Mouse (Mus musculus) R1 (cell line): ENCODE results near the gene Mex3b.

ENCODE experiments used
- DNase-seq: peaks from one replicate; pipeline ENCODE4 v3.0.0-alpha.2; 2018; ENCODE audit warnings: low read depth, low spot score

Gene Mex3b

DNA sequence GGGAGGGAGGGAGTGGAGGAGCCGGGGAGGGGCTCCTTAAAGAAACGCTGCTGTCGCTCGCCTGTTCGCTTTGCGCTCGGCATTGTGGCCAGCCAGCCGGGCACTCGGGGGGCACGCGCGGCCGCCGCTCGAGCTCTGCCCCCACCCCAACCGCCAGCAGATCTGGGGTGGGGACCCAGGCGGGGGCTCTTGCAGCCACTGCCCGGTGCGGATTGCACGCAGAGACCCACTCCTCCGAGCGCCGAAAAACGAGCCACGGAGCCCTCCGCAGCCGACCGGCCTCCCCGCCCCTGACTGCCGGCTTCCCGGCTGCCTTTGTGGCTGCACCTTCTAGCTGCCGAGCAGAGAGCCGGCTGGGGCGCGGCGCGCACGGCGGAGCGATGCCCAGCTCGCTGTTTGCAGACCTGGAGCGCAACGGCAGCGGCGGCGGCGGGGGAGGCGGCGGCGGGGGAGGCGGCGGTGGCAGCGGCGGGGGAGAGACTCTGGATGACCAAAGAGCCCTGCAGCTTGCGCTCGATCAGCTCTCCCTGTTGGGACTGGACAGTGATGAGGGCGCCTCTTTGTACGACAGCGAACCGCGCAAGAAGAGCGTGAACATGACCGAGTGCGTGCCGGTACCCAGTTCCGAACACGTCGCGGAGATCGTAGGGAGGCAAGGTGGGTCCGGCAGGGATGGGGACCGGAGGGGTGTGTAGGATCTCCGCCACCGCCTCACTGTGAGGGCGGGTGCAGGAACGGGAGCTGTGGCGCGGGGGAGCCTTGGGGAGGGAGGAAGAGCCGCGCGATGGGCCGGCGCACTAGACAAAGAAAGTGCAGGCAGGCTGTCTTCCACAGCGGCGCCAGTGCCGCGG, at the start of gene Mex3b:
Gene Mex3b (plus strand): TSS at position 63 of the 851 bp plus-strand sequence.
- peak; percentile 82 for DNase-seq

DNA sequence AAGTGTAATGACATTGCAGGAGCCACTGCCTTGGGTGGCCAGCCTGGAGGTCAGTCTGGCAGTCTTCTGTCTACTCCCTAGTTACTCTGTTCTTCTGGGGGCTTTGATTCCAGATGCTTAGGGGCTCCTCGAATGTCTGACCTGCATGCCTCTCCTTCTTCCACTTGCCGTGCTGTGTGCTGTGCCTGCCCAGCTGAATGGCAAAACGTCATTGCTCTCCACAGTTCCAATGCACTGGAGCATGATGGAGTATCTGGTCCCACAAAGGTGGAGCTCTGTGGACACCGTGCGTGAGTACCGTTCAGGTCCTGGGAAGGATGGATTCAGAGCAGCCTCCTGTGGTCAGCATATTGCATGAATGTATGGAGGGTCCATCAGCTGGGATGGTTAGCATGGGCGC, 47.6 kb upstream of the Mex3b start:
- DNase-seq = no peak

DNA sequence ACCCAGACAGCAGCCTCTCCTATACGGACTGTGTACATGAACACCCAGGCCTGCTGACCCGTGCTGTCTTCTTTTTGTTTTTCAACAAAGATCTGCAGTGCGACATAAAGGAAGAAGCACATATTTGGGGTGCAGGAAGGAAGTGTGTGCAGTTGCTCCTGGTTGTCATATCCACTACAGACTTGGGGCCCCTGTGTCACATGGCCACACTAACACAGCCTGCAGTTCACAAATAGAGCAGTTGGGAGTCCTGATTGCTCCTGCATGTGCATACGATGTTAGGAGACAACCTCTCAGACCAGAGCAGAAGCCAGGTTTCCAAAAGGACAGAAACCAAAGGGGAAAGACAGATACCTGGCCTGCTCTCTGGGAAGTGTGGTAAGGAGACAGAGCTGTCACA, 46.5 kb upstream of the Mex3b start:
- no peak for DNase-seq

DNA sequence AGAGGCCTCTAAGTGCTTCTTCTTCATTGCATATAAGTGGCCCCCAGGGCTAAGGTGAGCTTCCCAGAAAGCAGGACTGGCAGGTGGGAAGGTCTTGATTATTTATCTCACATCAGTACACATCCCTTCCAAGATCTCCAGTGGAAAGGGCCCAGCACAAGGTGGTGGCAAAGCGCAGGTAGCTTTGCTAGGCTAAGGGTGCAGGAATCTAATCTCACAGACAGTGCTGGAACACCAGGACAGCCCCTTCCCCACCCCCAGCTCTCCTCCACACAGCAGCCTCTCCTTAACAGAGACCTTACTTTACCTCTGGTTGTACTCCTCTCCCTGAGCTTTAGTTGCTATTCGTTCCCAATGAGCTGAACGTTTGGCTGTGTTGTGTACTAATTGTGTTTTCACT, 45.6 kb upstream of the Mex3b start:
- no peak for DNase-seq

DNA sequence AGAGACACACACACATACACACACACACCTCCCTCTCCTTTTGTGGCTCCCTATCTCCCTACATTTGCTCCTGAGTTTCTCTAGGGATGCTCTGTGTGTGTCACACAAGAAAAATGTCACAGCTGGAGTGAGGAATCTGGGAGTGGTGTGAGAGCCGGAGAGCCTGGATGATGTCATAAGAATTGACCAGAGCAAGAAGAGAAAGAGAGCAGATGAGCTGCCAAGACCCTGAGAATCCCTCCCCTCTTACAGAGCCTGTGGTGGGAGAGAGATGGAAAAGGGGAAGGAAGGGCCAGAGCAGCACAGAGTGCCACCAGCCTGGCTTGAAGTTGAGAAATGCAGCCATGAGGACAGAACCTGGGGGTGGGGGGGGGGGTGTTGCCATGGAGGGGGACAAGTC, 44.6 kb upstream of the Mex3b start:
- peak; percentile 83 for DNase-seq

DNA sequence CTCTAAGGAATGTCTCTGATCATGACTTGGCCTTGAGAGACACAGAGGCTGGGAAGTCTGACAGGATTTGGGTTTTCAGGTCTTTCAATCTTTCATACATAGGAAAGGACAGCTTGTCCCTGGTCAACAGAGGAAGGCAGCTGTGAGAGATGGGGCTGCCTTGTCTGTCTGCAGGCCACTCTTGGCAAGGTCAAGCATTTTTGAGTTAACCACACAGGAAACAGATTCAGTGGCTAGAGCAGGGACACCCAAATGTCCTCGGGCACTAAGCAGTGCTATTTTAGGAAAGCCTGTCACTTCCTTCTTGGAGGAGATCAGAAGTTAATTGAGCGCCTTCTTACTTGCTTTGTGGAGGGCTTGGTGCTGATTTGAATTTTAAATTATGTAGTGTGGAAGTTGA, 38.9 kb upstream of the Mex3b start:
- DNase-seq = no peak

DNA sequence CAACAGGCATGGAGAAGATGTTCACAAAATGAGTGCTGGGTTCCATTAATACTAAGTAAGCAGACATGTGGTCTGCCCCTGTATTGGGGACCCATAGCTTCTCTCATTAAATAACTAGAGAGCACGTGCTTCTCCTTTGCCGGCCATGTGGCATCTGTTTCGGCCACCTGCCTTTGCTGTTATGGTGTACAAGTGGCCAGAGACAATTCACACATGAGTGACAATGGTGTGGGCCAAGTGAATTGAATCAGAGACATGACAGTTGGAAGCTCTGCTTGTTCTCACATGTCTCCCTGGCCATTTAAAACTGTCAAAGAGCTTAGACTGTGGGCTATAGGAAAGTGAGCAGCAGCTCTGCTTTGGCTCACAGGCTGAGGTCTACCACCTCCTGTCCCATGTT, 37.6 kb upstream of the Mex3b start:
- DNase-seq = no peak

DNA sequence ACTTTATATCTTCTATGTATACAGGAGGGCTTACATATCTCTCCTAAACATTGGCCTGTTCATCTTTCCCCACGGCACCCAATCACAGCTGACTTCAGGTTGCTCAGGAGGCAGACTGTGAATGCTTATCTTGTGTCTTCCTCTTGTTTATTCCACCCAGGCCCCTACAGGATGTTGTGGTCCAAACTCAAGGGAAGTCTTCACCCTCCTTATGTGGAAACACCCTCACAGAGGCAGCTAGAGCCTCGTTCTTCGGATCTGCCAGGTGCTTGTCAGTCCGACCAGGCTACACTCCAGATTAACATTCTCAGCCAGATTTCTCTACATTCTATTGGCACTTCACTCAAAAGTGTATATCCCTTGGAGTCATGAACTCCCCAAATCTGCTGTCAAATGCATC, 32.7 kb upstream of the Mex3b start:
- no peak for DNase-seq

DNA sequence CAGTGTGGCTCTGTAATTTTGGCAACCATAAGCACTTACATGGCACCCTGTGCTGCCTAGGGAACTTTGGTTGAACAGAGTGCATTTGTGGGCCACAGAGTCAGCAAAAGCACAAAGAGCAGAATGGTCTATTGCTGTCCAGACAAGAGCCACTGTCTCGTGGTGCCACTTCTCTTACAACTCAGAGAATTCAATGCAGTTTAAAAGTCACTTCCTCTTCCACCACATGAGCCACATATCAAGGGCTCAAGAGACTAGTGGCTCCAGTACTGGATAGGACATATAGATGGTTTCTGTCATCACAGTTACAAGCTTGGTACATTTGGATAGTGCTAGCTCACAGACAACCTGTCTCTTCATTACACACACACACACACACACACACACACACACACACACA, 28.7 kb upstream of the Mex3b start:
- no peak for DNase-seq

DNA sequence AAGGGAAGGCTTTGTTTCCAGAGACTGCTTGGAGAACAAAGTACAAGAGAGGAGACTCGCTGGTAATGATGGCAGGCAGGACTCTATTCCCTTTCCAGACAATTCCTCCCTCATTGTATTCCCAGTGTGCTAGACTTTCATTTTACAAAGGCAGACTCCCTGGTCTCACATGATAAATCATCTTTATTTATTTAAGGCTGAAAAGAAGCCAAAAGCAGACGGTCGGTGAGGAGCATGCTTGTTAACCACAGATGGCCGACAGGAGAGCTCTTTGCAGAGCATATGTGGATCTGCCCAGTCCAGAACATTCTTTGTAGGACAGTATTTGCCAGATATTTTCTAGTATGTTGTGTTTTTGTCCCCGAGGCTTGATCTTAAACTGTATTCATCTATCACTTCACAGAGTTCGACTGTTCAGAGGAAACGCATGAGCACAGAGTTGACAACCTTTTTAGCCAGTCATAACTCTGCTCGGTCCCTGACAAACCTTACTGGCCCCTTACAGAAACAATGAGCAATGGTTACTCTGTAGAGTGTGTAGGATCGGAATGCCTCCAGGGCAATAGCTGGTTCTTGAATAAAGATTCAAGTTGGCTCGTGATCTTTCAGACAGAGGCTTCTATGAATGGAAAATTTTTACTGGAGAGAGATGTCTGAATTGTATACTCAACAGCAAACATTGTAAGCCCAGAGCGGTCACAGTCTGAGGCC, 28.0 kb upstream of the Mex3b start:
- no peak for DNase-seq

DNA sequence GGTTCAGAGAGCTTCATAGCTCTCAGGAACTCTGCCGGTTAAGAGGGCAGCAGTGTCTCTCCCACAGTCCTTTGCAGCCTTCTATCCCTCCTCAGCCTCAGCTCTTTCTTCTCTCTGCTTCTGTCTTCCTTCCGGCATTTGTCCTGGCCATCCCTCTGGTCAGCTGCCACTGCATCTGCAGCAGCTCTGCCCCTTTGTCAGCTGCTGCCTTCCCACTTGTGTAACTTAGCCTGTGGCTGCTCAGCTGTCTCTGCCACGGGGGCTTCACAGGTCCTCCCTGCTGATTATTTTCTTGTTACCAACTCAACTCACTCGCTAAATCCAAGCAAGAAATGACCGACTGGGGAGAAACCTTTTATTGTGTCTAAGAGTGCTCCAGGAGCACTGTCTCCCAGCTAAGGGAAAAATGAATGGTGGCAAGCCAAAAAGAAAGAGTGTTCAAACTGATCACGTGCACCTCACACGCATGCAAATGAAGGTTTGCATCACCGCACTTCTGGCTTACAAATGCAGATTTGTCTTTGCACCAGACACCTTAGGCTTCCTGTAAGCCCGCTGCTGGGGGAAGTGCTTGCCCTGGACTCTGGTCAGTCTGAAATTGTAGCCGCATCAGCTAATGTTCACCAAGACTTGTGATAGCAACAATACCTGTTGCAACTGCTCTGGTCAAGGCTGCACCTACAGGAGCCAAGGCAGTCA, 24.8 kb upstream of the Mex3b start:
- DNase-seq = peak; percentile 83

DNA sequence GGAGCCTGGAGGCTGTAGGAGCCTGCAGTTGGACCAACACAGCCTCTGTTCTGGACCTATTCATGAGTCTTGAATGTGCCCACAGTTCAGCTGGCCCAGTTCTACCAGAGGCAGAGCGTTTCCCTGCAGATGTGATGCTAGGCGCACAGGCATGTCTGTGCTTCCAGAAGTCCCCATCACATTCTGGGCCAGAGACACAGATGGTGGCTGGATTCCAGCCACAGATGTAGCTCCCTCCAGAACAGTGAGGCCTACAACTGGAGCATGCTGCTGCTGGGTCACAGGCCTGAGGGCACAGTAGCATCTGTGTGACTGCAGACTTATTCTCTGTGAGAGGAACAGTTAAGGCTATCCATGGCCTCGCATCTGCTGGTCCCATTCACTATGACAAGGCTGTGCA, 16.4 kb upstream of the Mex3b start:
- no peak for DNase-seq

DNA sequence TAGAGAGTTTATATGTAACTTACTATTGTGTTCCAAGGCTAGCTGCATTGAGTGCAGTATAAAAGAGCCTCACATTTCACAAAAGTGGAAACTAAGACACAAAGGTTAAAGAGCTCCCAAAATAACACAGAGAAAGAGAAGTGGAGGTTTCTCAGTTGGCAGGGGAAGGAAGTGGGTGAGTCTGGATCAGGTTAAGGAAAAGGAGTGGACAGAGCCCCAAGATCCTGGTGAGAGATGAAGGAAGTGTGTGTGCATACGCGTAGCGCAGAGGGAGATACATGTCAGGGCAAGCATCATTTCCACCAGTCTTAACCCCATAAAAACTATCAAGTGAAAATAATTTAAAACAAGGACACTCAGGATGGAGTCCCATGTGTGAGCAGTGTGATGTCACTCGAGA, 15.5 kb upstream of the Mex3b start:
- no peak for DNase-seq

DNA sequence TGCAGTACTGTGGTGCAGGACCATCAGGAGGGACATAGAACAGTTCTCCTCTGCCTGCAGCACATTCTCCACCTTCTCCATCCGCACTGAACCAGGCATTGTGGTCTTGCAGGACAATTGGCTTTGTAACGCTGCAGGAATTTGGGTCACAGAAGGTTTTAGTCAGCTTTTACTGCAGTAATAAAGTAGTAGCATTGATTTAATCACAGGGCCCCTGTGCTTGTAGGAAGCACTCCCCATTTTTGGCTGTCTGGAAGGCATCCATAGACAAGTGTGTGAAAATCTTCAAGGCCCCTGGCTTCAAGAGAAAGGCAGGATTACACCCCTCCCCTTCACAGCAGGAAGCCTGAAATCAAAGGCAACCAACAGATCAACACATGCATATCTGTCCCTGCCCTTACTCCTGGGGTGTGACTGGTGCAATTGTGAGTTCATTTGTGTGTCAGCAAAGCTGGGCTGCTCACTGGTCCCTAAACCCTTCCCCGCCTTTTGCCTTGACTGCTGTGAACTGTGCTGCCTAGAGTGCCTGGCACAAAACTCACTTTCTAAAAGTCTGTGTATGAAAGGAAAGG, 12.9 kb upstream of the Mex3b start:
- DNase-seq = peak; percentile 92

DNA sequence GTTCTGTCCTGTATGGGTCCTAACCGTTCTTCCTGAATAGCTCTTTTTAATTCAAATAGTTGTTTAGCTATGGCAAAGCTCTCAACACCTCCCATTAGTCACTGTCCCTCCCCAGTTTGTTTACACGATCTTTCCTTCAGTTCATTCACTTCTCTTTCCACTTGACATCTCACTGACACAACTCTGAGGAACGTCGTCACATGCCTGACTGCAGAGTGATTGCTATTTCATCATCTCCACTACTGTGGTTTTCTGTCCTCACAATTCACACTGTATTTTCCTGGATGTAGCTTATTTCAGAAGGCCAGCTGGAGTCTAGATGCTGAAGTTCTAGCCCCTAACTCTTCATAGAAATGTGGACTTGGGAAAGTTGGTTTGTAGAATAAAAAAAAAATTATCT, 8.5 kb upstream of the Mex3b start:
- DNase-seq = no peak

DNA sequence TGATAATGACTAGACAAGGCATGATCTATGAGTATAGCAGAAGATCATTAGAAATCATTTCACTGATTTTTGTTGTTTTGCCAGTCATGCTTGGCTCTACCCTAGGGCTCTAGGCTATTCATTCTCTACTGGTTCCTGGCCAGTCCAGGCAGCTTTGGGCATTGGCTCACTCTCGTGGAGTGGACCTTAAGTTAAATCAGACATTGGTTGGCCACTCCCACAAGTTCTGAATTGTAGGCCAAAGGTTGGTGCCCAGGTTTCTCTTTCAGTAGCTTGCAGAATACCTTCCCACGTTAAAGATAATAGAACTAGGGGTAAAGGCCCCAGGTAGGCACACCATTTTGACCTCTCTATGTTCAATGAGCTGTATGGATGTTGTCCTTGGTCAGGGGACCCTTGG, 6.5 kb upstream of the Mex3b start:
- DNase-seq = no peak

DNA sequence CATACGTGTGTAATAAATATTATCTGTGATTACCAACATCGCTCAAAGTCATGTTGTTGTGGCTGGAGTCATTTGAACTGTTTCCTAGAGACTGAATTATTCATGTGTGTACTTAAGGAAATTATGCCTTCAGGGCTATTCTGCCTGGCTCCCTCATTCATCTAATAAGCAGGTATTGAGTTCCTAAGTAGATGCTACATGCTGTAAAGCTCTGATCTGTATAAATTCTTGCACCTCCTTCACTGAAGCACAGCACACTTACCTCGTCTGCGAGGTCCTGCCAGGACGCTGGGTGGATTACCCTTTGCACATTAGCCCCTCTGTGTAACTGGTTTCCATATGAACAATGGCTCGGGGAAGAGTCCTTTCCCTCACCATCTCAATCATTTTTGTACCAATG, 3.8 kb upstream of the Mex3b start:
- DNase-seq = no peak

DNA sequence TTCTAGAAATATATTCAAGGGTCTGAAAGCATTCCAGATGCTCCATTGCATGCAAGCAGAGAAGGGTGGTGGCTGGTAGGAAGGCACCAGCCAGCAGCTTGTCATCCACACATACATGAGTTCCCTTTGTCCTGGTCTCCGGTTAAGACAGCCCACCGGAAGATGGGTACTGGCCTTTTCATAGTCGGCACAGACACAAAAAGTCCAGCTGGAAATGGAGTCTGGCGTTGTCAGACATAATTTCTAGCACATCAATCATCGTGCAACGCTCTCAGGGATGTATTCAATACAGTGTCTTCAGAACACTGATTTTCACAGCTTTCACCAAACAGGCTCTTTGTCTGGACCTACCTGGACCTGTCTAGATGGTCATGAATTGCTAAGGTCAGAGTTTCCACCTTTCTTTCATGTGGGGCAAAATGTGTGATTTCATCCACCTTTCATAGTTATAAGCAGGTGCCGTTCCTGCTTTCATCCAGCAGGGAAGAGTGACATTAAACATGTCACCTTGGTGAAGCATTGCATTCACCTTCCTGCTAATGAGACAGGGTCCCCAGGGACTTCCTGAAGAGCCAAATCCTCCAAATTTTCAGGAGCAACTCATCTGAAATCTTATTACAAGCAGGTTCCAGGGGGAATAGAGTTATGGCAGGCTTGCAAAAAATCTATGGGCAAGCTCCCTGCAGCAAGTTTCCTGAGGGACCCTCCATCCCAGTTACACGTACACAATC, 2.7 kb upstream of the Mex3b start:
- DNase-seq = no peak

DNA sequence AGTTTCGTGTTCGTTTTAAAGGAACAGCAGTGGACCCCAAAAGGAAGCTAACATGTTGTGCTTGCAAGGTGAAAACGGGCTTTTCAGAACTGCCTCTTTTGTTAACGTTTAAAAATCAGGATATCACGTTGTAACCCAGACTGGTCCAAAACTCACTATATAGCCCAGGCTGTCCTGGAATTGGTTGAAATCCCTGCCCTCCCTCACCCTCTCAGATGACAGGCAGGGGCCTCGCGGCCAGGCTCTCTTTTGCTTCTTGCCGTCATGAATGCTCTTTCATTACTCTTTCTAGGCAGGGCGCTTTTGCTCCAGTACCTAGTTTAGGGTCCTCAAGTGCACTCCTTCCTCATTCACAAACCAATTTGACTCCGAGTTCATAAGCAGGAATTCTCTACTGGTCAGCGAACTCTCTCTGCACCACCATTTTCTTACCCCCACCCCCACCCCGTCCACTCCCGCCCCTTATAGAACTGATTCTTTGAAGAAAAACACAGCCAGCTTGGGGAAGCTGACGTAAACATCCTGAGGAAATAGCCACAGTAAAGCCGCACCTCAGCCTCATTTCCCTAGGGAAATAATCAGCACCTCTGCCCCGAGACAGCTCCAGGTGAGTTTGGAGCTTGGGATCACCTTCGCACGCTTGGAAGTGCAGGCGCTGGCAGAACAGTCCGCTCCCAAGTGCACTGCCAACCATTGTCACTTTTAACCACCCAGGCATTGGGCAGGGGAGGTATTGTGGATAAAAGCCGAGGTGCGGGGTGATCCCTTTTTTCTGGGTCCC, 2.0 kb upstream of the Mex3b start:
- peak; percentile 81 for DNase-seq

DNA sequence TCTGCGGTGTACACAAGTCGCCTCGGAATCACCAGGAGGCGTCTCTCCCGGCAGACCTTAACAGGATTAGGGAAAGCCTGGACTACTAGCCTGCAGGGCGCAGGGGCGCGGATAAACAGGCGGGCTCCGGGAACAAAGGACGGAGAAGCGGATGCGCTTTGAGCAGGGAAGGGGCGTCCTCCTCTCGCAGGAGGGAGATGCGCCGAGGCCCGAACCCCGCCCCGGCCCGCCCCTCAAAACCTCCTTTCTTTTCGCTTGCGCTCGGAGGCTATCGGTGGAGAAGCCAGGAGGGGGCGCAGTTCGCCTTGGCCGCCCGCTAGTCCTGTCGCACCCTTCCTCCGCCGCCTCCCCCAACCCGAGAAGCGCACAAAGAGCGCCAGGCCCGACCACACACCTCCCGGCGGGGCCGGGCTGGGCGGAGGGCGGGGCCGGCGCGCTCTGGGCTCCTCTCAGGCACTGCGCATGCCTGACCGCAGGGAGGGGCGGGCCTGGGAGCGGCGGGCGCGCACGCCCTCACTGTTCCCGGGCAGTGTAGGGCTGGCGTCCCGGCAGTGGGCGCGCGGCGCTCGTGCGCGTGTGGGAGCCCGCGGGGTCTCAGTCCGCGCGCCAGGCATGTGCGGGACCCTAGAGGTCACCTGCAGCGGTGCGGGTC, 1.2 kb upstream of the Mex3b start:
- DNase-seq = peak; percentile 98
